Mouse (Mus musculus) lung, adult 2 months (tissue): ENCODE measurements at regions not wholly inside any gene's neighbourhood (a gene's known extent, or its start where the extent isn't known, plus 50 kb on each side); places are given as distances from the start of the nearest gene placed in this dataset.

Experiments used
- CTCF ChIP-seq: fragments of 200-500 bp; IDR thresholded peaks from 2 replicates; pipeline ENCODE4 v1.5.1; 2011; ENCODE audit warnings: mild to moderate bottlenecking, low read length, control low read depth; ENCODE audit not compliant: insufficient read depth
- POLR2A ChIP-seq: fragments of 200-500 bp; IDR thresholded peaks from 2 replicates; pipeline ENCODE4 v1.6.1; 2011; ENCODE audit warnings: low read depth, mild to moderate bottlenecking, control low read depth, low read length, borderline replicate concordance; ENCODE audit errors: extremely low read depth

DNA sequence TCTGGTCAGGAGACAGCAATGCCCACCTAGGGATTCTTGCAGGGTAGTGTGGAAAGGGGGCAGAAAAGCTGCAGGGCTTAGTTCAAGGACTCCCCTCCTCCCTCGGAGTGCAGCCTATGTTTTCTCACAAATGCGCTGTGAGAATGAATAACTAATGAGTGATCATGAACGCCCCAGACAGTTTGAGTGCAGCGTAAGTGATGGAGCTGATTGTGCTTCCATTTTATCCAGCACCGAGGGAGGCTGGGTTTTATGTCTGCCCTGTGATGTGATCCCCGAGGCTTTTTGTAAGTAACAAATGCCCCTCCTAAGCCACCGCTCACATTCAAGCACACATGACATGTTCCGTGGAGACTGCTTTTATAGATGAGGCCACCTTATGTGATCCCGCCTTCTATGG, 85.9 kb downstream of the Kbtbd8 start:
- TF ChIP-seq POLR2A, result no peak
- no peak for TF ChIP-seq CTCF
